Mouse (Mus musculus) myocyte (in vitro differentiated cells): ENCODE results near the gene Gm17359.

Source experiments
- E2F4 ChIP-seq: IDR thresholded peaks from one replicate; pipeline ENCODE4 v1.6.1; 2011; ENCODE audit warnings: mild to moderate bottlenecking, control low read depth, moderate library complexity; ENCODE audit not compliant: insufficient read depth
- MAX ChIP-seq: IDR thresholded peaks from one replicate; pipeline ENCODE4 v1.6.1; 2011; ENCODE audit warnings: low read depth, mild to moderate bottlenecking, control low read depth
- MYOD1 ChIP-seq, 3 experiments: IDR thresholded peaks; one replicate each; pipeline ENCODE4 v1.6.1; 2011; ENCODE audit warnings: control low read depth in 2 of 3, low read depth in 2 of 3, mild to moderate bottlenecking in 2 of 3, moderate library complexity in 1 of 3; ENCODE audit not compliant: insufficient read length in 2 of 3, control insufficient read depth in 1 of 3
- MYOG ChIP-seq, 3 experiments: IDR thresholded peaks; one replicate each; pipeline ENCODE4 v1.6.1; 2011; ENCODE audit warnings: control low read depth in 2 of 3, low read depth in 2 of 3, mild to moderate bottlenecking in 2 of 3; ENCODE audit not compliant: insufficient read length in 2 of 3, control insufficient read depth in 1 of 3, insufficient read depth in 1 of 3
- POLR2A ChIP-seq: IDR thresholded peaks from one replicate; pipeline ENCODE4 v1.6.1; 2011; ENCODE audit warnings: low read depth, mild to moderate bottlenecking, control low read depth, moderate library complexity; ENCODE audit not compliant: insufficient read length
- POLR2AphosphoS2 ChIP-seq: IDR thresholded peaks from one replicate; pipeline ENCODE4 v1.6.1; 2011; ENCODE audit warnings: low read depth, control low read depth; ENCODE audit not compliant: insufficient read length
- REST ChIP-seq: IDR thresholded peaks from one replicate; pipeline ENCODE4 v1.6.1; 2011; ENCODE audit warnings: mild to moderate bottlenecking, control low read depth, moderate library complexity; ENCODE audit not compliant: insufficient read depth, insufficient read length
- SRF ChIP-seq: IDR thresholded peaks from one replicate; pipeline ENCODE4 v1.6.1; 2011; ENCODE audit warnings: low read depth; ENCODE audit not compliant: control insufficient read depth, insufficient read length
- TCF12 ChIP-seq: IDR thresholded peaks from one replicate; pipeline ENCODE4 v1.6.1; 2011; ENCODE audit warnings: mild to moderate bottlenecking, control low read depth; ENCODE audit not compliant: poor library complexity, insufficient read depth, severe bottlenecking

DNA sequence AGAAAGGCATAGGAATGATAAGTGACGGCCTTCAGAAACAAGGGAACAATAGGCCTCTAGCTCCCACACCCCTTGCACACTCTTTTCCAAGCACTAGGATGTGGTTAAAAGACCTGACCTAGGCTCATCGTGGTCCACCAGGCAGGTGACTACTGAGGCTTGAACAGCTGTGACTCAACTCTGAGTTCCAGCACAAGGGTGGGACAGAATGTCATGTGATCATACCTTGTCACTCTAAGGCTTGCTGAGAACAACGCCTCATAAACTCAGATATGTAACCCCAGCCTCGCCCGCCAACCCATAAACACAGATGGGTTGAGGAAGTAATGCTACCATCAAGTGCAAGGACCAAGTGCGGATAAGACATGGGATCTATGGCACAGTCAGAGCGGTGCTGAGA is 151.6 kb downstream of the Gm17359 start:
- TF ChIP-seq POLR2A (no peak), MAX (no peak), TCF12 (no peak), MYOG (IDR thresholded peaks at IDR 0.05; ENCODE audit: control insufficient read depth in 1 of 3, insufficient read depth in 1 of 3, insufficient read length in 2 of 3, low read depth in 2 of 3) (peak in 1 of 3 experiments; percentile 6), E2F4 (no peak), MYOD1 (IDR thresholded peaks at IDR 0.05; ENCODE audit: control insufficient read depth in 1 of 3, insufficient read length in 2 of 3, low read depth in 2 of 3) (no peak), SRF (no peak), REST (no peak), POLR2AphosphoS2 (no peak)
